Mouse (Mus musculus): ENCODE results near the gene Ftcd.

GRCm38 (mm10) chr10:76612473-76612872 lies 37.0 kb downstream of the Ftcd start:
- TF ChIP-seq POLR2A (IDR thresholded peaks at IDR 0.05; ENCODE audit: insufficient read depth, low read length) (no peak), EP300 (IDR thresholded peaks at IDR 0.05; ENCODE audit: insufficient read depth, low read depth, low read length) (no peak)

All from ES-Bruce4 (cell line).